Mouse (Mus musculus) embryonic fibroblast, embryonic 13.5 days (primary cell): ENCODE results near the gene Ttc39b. TPM values are rescaled to one million over a fixed set of nuclear protein-coding genes. Genes with fewer than 3 reads are reported as not detected.
A peak's percentile ranks its signal among the peaks of the same experiment; 100 is the strongest.

Experiments used
- H3K27ac ChIP-seq: 2 replicates; pipeline ENCODE4 v1.5.1; 2012; ENCODE audit warnings: low read length, control low read depth, inconsistent platforms; ENCODE audit not compliant: insufficient read depth
- H3K4me1 ChIP-seq: 2 replicates; pipeline ENCODE4 v1.6.1; 2011; ENCODE audit warnings: low read length; ENCODE audit not compliant: control insufficient read depth, insufficient read depth
- H3K4me3 ChIP-seq: 2 replicates; pipeline ENCODE4 v1.5.1; 2011; ENCODE audit warnings: mild to moderate bottlenecking, control low read depth, low read length; ENCODE audit not compliant: insufficient read depth
- CTCF ChIP-seq: IDR thresholded peaks from 2 replicates; pipeline ENCODE4 v1.5.1; 2011; ENCODE audit warnings: mild to moderate bottlenecking, control low read depth, low read length, moderate library complexity, borderline replicate concordance; ENCODE audit not compliant: insufficient read depth
- POLR2A ChIP-seq: IDR thresholded peaks from 2 replicates; pipeline ENCODE4 v1.6.1; 2011; ENCODE audit warnings: low read depth, mild to moderate bottlenecking, control low read depth, low read length, moderate library complexity
- polyA plus RNA-seq: library from polyadenylated mRNA; stranded (reverse); fragments of >200 nt; gene quantifications from 2 replicates; pipeline ENCODE4 v1.2.4, GENCODE M21; 2011; ENCODE audit warnings: low read depth; ENCODE audit not compliant: missing spikeins, insufficient read length

Ttc39b gene
- polyA plus RNA-seq: 34.6 and 39.5 TPM in 2 replicates

DNA sequence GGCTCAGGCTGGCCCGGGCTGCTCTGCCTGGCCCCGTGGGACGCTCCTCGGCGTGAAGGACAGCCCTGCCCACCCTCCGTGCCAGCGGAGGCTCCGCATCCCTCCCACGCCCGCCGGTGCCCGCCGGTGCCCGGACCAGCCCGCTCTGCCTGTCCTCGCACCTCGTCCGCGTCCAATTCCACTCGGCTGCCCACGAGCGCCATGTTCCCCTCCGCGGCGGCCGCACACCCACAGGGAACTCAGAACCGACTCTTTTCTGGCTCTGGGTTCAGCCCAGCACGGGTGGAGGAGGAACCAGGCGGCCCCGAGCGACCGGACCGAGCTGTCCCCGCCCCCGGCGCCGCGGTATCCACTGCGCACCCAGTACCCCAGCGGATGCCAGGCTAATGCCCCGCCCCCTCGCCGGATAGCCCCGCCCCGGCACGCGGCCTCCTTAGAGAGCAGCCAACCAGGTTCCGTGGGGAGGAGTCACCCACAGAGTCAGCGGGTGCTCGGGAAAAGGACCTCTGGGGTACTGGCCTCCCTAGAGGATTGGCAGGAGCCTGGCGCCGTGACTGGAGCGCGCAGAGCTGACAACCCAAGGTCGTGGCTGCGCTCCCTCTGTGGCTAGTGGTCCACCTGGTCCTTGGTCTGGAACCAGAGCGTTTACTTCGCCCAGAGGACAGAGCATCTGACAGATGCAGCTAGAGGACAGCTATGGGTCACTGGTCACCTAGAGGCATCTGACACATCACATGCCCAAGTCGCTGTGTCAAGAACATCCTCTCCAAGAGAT lies at the start of gene Ttc39b:
Gene Ttc39b, minus strand, starts transcription at position 346 of the 775 bp plus-strand sequence.
- H3K4me3 ChIP-seq: peak within 1 kb of the TSS; percentile 92
- H3K27ac ChIP-seq: peak within 1 kb of the TSS; percentile 84
- TF ChIP-seq CTCF (no peak), POLR2A (peak; percentile 83)

DNA sequence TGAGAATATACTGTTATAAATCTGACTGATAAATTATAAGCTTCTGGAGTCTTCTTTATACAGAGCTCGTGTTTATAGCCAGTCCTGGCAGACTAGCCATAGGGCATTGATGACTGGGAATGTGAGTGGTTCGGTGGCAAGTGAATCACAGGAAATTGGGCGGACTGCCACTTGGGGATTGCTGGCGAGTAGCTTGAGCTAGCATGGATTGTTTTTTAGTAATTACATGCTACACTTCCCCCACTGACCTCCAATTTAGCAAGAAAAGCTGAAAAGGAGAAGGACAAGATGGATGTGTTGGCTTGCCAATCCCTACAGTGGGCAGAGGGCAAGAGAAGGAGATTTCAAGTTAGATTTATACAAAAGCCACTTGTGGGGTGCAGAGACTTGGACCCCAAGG lies 49.3 kb upstream of the Ttc39b start:
- Histone ChIP-seq H3K27ac (no peak overlapping the region), H3K4me3 (no peak overlapping the region), H3K4me1 (peaks cover 4% of the 10 kb centered on the region; the same call in 1 of the 2 replicates)
- no peak for TF ChIP-seq CTCF
- TF ChIP-seq POLR2A: no peak

More for the DNA sequence above, at the start of gene Ttc39b:
- peaks cover 2% of the 10 kb centered on the region for H3K4me1 ChIP-seq

DNA sequence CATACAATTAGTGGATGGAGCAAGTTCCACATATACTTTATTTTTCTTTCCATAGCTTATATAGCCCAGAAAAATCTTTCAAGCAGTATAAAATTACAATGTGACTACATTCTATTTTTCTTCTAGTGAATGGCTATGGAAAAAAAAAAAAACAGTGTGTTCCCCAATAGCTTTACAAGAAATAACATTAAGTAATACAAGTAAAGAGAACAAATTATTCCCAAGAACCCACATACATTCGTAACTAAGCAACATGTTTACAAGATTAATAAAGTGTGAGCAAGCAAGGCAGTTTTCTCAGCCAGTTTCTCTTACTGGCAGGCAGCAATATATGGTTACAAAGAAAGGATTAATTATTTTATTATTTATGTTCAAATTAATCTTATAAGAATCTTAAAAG lies 33.7 kb upstream of the Ttc39b start:
- H3K4me3 ChIP-seq: no peak overlapping the region
- H3K4me1 ChIP-seq: no peaks in the 10 kb centered on the region; the same call in 1 of the 2 replicates
- H3K27ac ChIP-seq: no peak overlapping the region
- TF ChIP-seq POLR2A (no peak), CTCF (no peak)

DNA sequence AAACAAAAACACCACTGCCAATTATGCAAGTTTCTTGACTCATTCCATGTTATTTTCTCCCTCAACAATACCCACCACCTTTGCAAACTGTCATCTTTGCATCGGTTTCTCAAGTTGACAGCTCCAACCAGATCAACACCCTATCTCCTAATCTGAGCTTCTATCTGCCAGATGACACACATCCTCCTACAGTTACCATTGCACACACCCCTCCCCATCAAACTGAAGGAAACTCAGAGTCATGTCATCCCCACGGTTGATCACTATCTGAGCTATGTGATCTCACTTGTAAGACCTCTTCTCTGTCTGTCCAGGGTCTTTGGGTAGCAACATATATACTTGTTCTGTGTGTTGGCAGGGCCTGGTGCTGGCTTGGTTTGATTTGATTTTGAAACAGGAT lies 30.7 kb upstream of the Ttc39b start:
- Histone ChIP-seq H3K4me1 (no peaks in the 10 kb centered on the region; the same call in 1 of the 2 replicates), H3K27ac (no peak overlapping the region), H3K4me3 (no peak overlapping the region)
- no peak for TF ChIP-seq CTCF
- TF ChIP-seq POLR2A: no peak

DNA sequence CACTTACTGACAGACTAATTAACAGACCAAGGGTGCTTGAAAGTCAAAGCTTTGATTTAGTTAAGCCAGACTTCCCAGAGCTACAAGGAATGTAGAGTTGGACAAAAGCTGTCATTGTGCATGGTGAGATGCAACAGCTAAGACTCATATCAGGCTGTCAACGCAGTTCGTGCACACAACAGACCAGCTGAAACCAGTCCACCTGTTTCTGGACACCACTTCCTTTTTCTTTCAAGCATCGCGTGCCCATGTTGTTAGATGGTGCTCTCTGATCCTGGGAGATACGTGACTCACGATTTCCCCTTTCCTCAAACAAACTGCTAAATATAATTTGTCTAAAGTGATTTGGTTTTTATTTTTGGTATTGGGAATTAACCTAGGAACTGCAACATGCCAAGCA lies 29.9 kb upstream of the Ttc39b start:
- Histone ChIP-seq H3K4me3 (no peak overlapping the region), H3K4me1 (no peaks in the 10 kb centered on the region; the same call in 1 of the 2 replicates), H3K27ac (no peak overlapping the region)
- TF ChIP-seq CTCF (no peak), POLR2A (no peak)

DNA sequence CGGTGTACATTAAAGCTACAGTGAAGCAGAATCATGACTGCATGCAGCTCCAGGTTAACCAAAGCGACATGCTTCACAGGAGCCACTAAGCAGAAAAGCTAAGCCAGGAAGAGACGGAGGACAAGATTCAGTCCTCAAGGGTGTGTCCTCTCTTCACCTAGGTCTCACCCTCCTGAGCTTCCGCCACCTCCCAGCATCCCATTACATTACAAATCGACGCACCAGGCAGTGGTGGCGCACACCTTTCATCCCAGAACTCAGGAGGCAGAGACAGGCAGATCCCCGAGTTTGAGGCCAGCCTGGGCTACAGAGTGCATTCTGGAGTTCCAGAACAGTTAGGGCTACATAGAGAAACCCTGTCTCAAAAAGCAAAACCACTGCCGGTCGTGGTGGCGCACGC lies 29.2 kb upstream of the Ttc39b start:
- no peak overlapping the region for H3K27ac ChIP-seq
- no peak overlapping the region for H3K4me3 ChIP-seq
- TF ChIP-seq CTCF (no peak), POLR2A (no peak)
- H3K4me1 ChIP-seq: no peaks in the 10 kb centered on the region; the same call in 1 of the 2 replicates

DNA sequence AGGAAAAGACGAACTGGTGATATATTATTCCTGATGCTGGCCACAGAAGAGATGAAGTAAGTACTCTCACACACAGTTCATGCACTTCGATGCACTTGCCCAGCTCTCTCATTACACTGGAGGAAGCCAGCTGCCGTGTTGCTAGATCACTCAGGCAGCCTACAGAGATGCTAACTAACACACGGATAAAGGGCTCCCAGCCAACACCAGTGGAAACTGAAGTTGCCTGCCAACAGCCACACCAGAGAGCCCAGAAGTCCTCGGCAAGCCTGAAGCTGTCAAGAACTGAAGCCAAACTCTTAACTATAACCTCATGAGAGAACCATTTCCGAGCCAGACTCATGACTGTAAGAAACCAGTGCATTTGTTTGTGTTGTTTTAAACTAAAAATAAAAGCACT lies 26.7 kb upstream of the Ttc39b start:
- TF ChIP-seq CTCF (no peak), POLR2A (no peak)
- no peak overlapping the region for H3K27ac ChIP-seq
- no peaks in the 10 kb centered on the region; the same call in 1 of the 2 replicates for H3K4me1 ChIP-seq
- H3K4me3 ChIP-seq: no peak overlapping the region

DNA sequence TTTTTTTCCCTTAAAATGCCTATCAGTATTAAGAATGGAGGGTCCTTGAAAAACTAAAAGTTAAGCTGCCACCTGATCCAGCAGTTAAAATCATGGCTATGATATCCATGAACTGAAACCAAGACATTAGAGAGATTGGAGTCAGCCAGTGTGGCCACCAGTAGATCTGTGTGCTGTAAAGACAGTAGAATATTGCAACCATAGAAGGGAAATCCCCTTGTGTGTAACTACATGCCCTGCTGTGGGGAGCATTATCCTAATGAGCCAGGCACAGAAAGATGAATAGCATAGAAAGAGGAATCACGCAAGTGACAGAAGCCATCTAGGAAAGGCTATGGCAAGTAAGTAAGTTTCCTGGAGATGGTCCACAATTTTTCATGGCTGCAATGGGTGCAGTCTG lies 24.9 kb upstream of the Ttc39b start:
- Histone ChIP-seq H3K4me1 (no peaks in the 10 kb centered on the region; the same call in 1 of the 2 replicates), H3K4me3 (no peak overlapping the region), H3K27ac (no peak overlapping the region)
- no peak for TF ChIP-seq CTCF
- no peak for TF ChIP-seq POLR2A

DNA sequence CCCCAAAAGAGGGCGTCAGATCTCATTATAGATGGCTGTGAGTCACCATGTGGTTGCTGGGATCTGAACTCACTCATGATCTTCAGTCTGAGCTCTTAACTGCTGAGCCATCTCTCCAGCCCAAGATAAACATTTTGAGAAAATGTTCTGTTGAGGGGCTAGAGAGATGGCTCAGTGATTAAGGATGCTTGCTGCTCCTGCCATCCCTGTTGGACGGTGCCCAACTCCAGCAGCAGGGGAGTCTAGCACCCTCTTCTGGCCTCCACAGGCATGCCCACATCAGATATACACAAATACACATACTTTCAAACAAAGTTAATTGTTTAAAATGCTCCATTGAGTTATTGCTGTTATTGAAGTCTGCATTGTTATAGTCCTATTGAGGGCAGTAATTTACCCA lies 19.8 kb upstream of the Ttc39b start:
- H3K4me3 ChIP-seq: no peak overlapping the region
- H3K27ac ChIP-seq: no peak overlapping the region
- TF ChIP-seq POLR2A (no peak), CTCF (peak; percentile 55; the same call in 1 of the 2 replicates)
- H3K4me1 ChIP-seq: peaks cover 4% of the 10 kb centered on the region; the same call in 1 of the 2 replicates

DNA sequence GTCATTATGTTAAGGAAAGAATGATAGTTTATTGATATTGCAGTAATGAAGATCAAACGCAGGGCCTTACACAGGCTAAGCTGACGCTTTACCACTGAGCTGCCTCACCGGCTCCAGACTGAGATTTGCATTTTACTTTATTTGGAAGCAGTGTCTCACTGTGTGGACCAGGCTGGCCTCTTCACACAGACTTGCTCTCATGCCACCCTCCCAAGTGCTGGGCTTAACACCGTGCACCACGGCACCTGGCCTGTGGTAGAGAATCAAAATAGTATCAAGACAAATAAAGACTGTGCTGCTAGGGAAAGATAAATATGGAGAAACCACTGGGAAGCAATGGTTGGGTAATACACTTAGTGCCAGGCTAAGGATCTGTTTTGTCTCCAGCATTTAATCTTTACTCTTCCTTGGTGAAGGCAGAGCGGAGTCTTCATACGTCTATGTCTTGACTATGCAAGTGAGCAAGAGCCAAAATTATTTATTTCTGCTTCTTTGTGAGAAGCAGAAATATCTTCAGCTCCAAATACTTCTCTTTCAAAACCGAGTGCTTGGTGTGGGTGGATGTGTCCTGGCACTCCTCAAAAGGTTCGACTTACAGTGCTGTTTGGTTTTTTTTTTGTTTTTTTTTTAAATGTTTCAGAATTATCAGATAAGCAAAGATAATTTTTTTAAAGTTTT lies 19.2 kb upstream of the Ttc39b start:
- TF ChIP-seq POLR2A (no peak), CTCF (no peak)
- Histone ChIP-seq H3K4me3 (no peak overlapping the region), H3K27ac (peak overlapping the region; percentile 72), H3K4me1 (peaks cover 4% of the 10 kb centered on the region; the same call in 1 of the 2 replicates)
